Mouse (Mus musculus) myocyte (in vitro differentiated cells): Measurements from ENCODE around the gene Hsf5.

Experiments
- E2F4 ChIP-seq: IDR thresholded peaks from one replicate; pipeline ENCODE4 v1.6.1; 2011; ENCODE audit warnings: mild to moderate bottlenecking, control low read depth, moderate library complexity; ENCODE audit not compliant: insufficient read depth
- MAX ChIP-seq: IDR thresholded peaks from one replicate; pipeline ENCODE4 v1.6.1; 2011; ENCODE audit warnings: low read depth, mild to moderate bottlenecking, control low read depth
- MYOD1 ChIP-seq, 3 experiments: IDR thresholded peaks; one replicate each; pipeline ENCODE4 v1.6.1; 2011; ENCODE audit warnings: control low read depth in 2 of 3, low read depth in 2 of 3, mild to moderate bottlenecking in 2 of 3, moderate library complexity in 1 of 3; ENCODE audit not compliant: insufficient read length in 2 of 3, control insufficient read depth in 1 of 3
- POLR2A ChIP-seq: IDR thresholded peaks from one replicate; pipeline ENCODE4 v1.6.1; 2011; ENCODE audit warnings: low read depth, mild to moderate bottlenecking, control low read depth, moderate library complexity; ENCODE audit not compliant: insufficient read length
- POLR2AphosphoS2 ChIP-seq: IDR thresholded peaks from one replicate; pipeline ENCODE4 v1.6.1; 2011; ENCODE audit warnings: low read depth, control low read depth; ENCODE audit not compliant: insufficient read length
- REST ChIP-seq: IDR thresholded peaks from one replicate; pipeline ENCODE4 v1.6.1; 2011; ENCODE audit warnings: mild to moderate bottlenecking, control low read depth, moderate library complexity; ENCODE audit not compliant: insufficient read depth, insufficient read length
- SRF ChIP-seq: IDR thresholded peaks from one replicate; pipeline ENCODE4 v1.6.1; 2011; ENCODE audit warnings: low read depth; ENCODE audit not compliant: control insufficient read depth, insufficient read length
- TCF12 ChIP-seq: IDR thresholded peaks from one replicate; pipeline ENCODE4 v1.6.1; 2011; ENCODE audit warnings: mild to moderate bottlenecking, control low read depth; ENCODE audit not compliant: poor library complexity, insufficient read depth, severe bottlenecking
- TCF3 ChIP-seq: IDR thresholded peaks from one replicate; pipeline ENCODE4 v1.6.1; 2011; ENCODE audit warnings: low read depth, control low read depth; ENCODE audit not compliant: insufficient read length
- USF1 ChIP-seq: IDR thresholded peaks from one replicate; pipeline ENCODE4 v1.6.1; 2011; ENCODE audit warnings: low read depth, mild to moderate bottlenecking, control low read depth, moderate library complexity

GRCm38 (mm10) chr11:87688478-87689203, 71.7 kb downstream of the Hsf5 start:
- TF ChIP-seq POLR2A (no peak), TCF12 (no peak), POLR2AphosphoS2 (no peak), MAX (no peak), USF1 (no peak), REST (no peak), MYOD1 (IDR thresholded peaks at IDR 0.05; ENCODE audit: control insufficient read depth in 1 of 3, insufficient read length in 2 of 3, low read depth in 2 of 3) (no peak), SRF (no peak), TCF3 (no peak), E2F4 (no peak)
